Mouse (Mus musculus) liver, embryonic 14.5 days (tissue): ENCODE results near the gene Lyg1. TPM values are rescaled to one million over a fixed set of nuclear protein-coding genes. Genes with fewer than 3 reads are reported as not detected.

ENCODE experiments used
- ATAC-seq: fragments of 200-750 bp; cut with Nextera tagmentation; 2 replicates; pipeline ENCODE4 v1.8.0; 2017; ENCODE audit warnings: moderate number of reproducible peaks, mild to moderate bottlenecking, moderate library complexity; ENCODE audit not compliant: insufficient read depth
- DNase-seq, 3 experiments: peaks; one replicate each; pipeline ENCODE4 v3.0.0-alpha.2; 2012 to 2013; ENCODE audit warnings: low read depth in 3 of 3, low spot score in 3 of 3
- H3K27ac ChIP-seq: fragments of 300-500 bp; sonication (generic); 2 replicates; pipeline ENCODE4 v1.5.1; 2014; ENCODE audit warnings: moderate library complexity, mild to moderate bottlenecking, control low read depth, inconsistent platforms
- H3K27me3 ChIP-seq: fragments of 300-500 bp; sonication (generic); 2 replicates; pipeline ENCODE4 v1.6.1; 2014; ENCODE audit warnings: mild to moderate bottlenecking, low read length, moderate library complexity; ENCODE audit not compliant: control insufficient read depth, insufficient read depth
- H3K36me3 ChIP-seq: fragments of 300-500 bp; sonication (generic); replicated peaks from 2 replicates; pipeline ENCODE4 v1.6.1; 2014; ENCODE audit warnings: low read depth; ENCODE audit not compliant: control insufficient read depth, insufficient read depth
- H3K4me1 ChIP-seq, 2 experiments: fragments of 200-500 bp in 1 of 2; fragments of 300-500 bp in 1 of 2; sonication (generic) in 1 of 2; replicated peaks; 2 replicates each; pipeline ENCODE4 v1.6.1; 2012 to 2014; ENCODE audit warnings: antibody characterized with exemption in 1 of 2, inconsistent platforms in 1 of 2, low read length in 1 of 2; ENCODE audit not compliant: control insufficient read depth in 2 of 2, insufficient read depth in 2 of 2
- H3K4me2 ChIP-seq: fragments of 300-500 bp; sonication (generic); 2 replicates; pipeline ENCODE4 v1.6.1; 2014; ENCODE audit warnings: low read depth, mild to moderate bottlenecking, control low read depth, moderate library complexity
- H3K4me3 ChIP-seq, 2 experiments: fragments of 200-500 bp in 1 of 2; fragments of 300-500 bp in 1 of 2; sonication (generic) in 1 of 2; 2 replicates each; pipeline ENCODE4 v1.5.1; 2012 to 2014; ENCODE audit warnings: low read depth in 2 of 2, low read length in 2 of 2, mild to moderate bottlenecking in 2 of 2, control low read depth in 1 of 2, inconsistent platforms in 1 of 2, moderate library complexity in 1 of 2; ENCODE audit not compliant: insufficient read depth in 1 of 2
- H3K9ac ChIP-seq: fragments of 300-500 bp; sonication (generic); replicated peaks from 2 replicates; pipeline ENCODE4 v1.6.1; 2014; ENCODE audit warnings: mild to moderate bottlenecking, control low read depth, moderate library complexity
- H3K9me3 ChIP-seq: fragments of 300-500 bp; sonication (generic); 2 replicates; pipeline ENCODE4 v1.6.1; 2016; ENCODE audit warnings: low read length, mixed read lengths; ENCODE audit not compliant: control insufficient read depth
- CTCF ChIP-seq: IDR thresholded peaks from 2 replicates; pipeline ENCODE4 v1.5.1; 2016; ENCODE audit warnings: antibody characterized with exemption, low read depth, control low read depth
- EP300 ChIP-seq: IDR thresholded peaks from 2 replicates; pipeline ENCODE4 v1.6.1; 2016; ENCODE audit warnings: antibody characterized with exemption, low read depth
- WGBS: fragments of 180-500 bp; shearing (Covaris S2); extraction: QIAGEN DNeasy Blood & Tissue Kit; methylation state at CpG from one replicate; pipeline ENCODE4 v1.1.7; 2014; ENCODE audit not compliant: insufficient replicate concordance; 5-methylcytosine and 5-hydroxymethylcytosine counted together
- polyA plus RNA-seq, 2 experiments: library from polyadenylated mRNA; depleted of rRNA in 1 of 2; stranded (reverse) in 1 of 2; unstranded in 1 of 2; fragments of >200 nt; fragmentation: Nextera tagmentation in 1 of 2; extraction: Ambion mirVana in 1 of 2; gene quantifications; 2 replicates each; pipeline versions ENCODE4 v1.2.1 to v1.2.3; 2012 to 2014

Lyg1 gene
- polyA plus RNA-seq, 2 experiments: not detected

- TF ChIP-seq EP300 (no peak), CTCF (no peak)
- DNase-seq: no peak
- no peak overlapping the region for H3K27ac ChIP-seq
- H3K36me3 ChIP-seq: no peaks in the 10 kb centered on the region
- H3K9me3 ChIP-seq: no peaks in the 10 kb centered on the region
- H3K4me3 ChIP-seq: no peak overlapping the region
- ATAC-seq: no peak
- H3K4me2 ChIP-seq: no peak overlapping the region
- no peak overlapping the region for H3K9ac ChIP-seq
- WGBS: 15% methylated on average over 3 of the region's 3 CpGs
- no peaks in the 10 kb centered on the region for H3K27me3 ChIP-seq
- H3K4me1 ChIP-seq: no peaks in the 10 kb centered on the region
Observed at GRCm38 (mm10) chr1:37956690-37957431, 698 bp downstream of the Lyg1 start.

GRCm38 (mm10) chr1:37955251-37955650, 2.3 kb downstream of the Lyg1 start:
- H3K27ac ChIP-seq: no peak overlapping the region
- no peaks in the 10 kb centered on the region for H3K9me3 ChIP-seq
- DNase-seq (no peak), ATAC-seq (no peak)
- no peaks in the 10 kb centered on the region for H3K36me3 ChIP-seq
- WGBS: 50% methylated on average over 2 of the region's 2 CpGs
- no peaks in the 10 kb centered on the region for H3K4me1 ChIP-seq
- H3K4me2 ChIP-seq: no peak overlapping the region
- no peak for TF ChIP-seq CTCF
- no peak for TF ChIP-seq EP300
- no peak overlapping the region for H3K9ac ChIP-seq
- no peak overlapping the region for H3K4me3 ChIP-seq
- no peaks in the 10 kb centered on the region for H3K27me3 ChIP-seq

- 60% methylated on average over 7 of the region's 7 CpGs for WGBS
- H3K4me3 ChIP-seq: no peak overlapping the region
- no peaks in the 10 kb centered on the region for H3K4me1 ChIP-seq
- no peaks in the 10 kb centered on the region for H3K9me3 ChIP-seq
- H3K4me2 ChIP-seq: no peak overlapping the region
- DNase-seq: no peak
- no peak for TF ChIP-seq EP300
- TF ChIP-seq CTCF: no peak
- no peak overlapping the region for H3K27ac ChIP-seq
- no peak for ATAC-seq
- H3K9ac ChIP-seq: no peak overlapping the region
- no peaks in the 10 kb centered on the region for H3K36me3 ChIP-seq
- H3K27me3 ChIP-seq: no peaks in the 10 kb centered on the region
Observed at GRCm38 (mm10) chr1:37954786-37955185, 2.8 kb downstream of the Lyg1 start.

- Histone ChIP-seq H3K4me2 (no peak overlapping the region), H3K36me3 (no peaks in the 10 kb centered on the region), H3K9ac (no peak overlapping the region), H3K4me1 (no peaks in the 10 kb centered on the region), H3K27ac (no peak overlapping the region), H3K4me3 (no peak overlapping the region), H3K27me3 (no peaks in the 10 kb centered on the region), H3K9me3 (no peaks in the 10 kb centered on the region)
- no peak for TF ChIP-seq EP300
- no peak for TF ChIP-seq CTCF
- ATAC-seq: no peak
- 49% methylated on average over 2 of the region's 2 CpGs for whole genome bisulfite sequencing
- DNase-seq: no peak
Observed at GRCm38 (mm10) chr1:37948906-37949305, 8.7 kb downstream of the Lyg1 start.

- no peaks in the 10 kb centered on the region for H3K4me1 ChIP-seq
- DNase-seq (peak in 1 of 3 experiments; percentile 2), ATAC-seq (no peak)
- no peak overlapping the region for H3K27ac ChIP-seq
- no peaks in the 10 kb centered on the region for H3K27me3 ChIP-seq
- H3K9ac ChIP-seq: no peak overlapping the region
- no peak overlapping the region for H3K4me3 ChIP-seq
- no peak overlapping the region for H3K4me2 ChIP-seq
- WGBS: 20% methylated on average over 3 of the region's 3 CpGs
- TF ChIP-seq EP300 (no peak), CTCF (no peak)
- no peaks in the 10 kb centered on the region for H3K36me3 ChIP-seq
- no peaks in the 10 kb centered on the region for H3K9me3 ChIP-seq
Observed at GRCm38 (mm10) chr1:37931806-37932205, 25.8 kb downstream of the Lyg1 start.
